ENCODE assay signal across 10 mouse cellular contexts in the genomic region with DNA sequence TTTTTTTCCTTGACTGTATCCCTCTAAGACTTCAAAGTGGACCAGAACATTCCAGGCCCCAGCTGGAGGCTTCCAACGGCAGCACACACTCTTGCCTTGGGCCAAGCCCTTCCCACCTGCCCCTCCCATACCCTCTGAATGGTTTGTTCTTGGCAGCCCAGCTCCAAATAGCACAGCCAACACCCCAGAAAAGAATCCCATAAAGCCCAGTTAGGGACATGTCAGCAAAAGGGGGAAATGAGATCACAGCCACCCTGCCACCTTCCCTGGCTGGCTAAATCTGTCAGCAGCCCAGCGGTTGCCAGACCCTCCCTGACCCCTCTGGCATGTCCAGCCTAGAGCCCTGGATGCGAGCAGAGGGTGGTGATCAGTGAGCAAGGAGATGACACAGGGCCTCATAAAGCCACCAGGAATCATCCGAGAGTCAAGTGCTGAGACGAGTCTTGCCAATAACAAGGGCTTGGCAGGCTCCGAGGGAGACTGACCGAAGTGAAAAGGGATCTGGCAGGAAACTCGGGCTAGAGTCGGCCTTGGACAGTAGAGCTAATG.
A peak's percentile ranks its signal among the peaks of the same experiment; 100 is the strongest.
DNase-seq lines count a peak whose midpoint lies in the region; ATAC-seq lines count a peak whose summit lies in the region.
"Had no signal": no experiment of that assay in that cellular context is flagged by ENCODE, and none has a peak within 500 bp of the region (broad histone marks: within the 10 kb centered on the region; RNA-seq: fewer than 3 reads in every experiment).

No protein-coding gene starts in this region.

- WGBS in hindbrain, embryonic 13.5 days = 73% methylated on average over 9 of the region's 9 CpGs

- H3K36me3 ChIP-seq in hindbrain, embryonic 13.5 days = no peaks in the 10 kb centered on the region
- H3K36me3 ChIP-seq: neural tube, embryonic 13.5 days had no signal

- 0 out of 2 replicates have a peak, but pooled peaks cover 4% of the 10 kb centered on the region for H3K4me1 ChIP-seq in hindbrain, embryonic 13.5 days (replicated peaks)
- H3K4me1 ChIP-seq: neural tube, embryonic 13.5 days had no signal

- no peak overlapping the region for H3K27ac ChIP-seq in hindbrain, embryonic 13.5 days
- H3K27ac ChIP-seq: kidney, postnatal 0 days; neural tube, embryonic 13.5 days had no signal

- ATAC-seq in hindbrain, embryonic 13.5 days (ENCODE audit: low FRiP score) = no peak

- no peak overlapping the region for H3K4me3 ChIP-seq in hindbrain, embryonic 13.5 days
- H3K4me3 ChIP-seq: neural tube, embryonic 13.5 days had no signal

- DNase-seq in urinary bladder, adult 2 months (ENCODE audit: low spot score) = peak; percentile 40
- no peak for DNase-seq in urinary bladder, postnatal 10 days (ENCODE audit: low spot score)
- DNase-seq in fibroblast of lung, adult 2 months (ENCODE audit: low read depth) = peak; percentile 64
- peak; percentile 13 to 66 for DNase-seq in kidney, postnatal 25 days
- peak; percentile 55 to 58 for DNase-seq in urinary bladder, postnatal 36 days (ENCODE audit: low spot score in 2 of 2)
- DNase-seq in right cerebral cortex, postnatal 10 days (ENCODE audit: low spot score in 2 of 2) = no peak
- DNase-seq in thymus, postnatal 10 days (ENCODE audit: low spot score in 2 of 2) = no peak

- no peak overlapping the region for H3K4me2 ChIP-seq in hindbrain, embryonic 13.5 days
- H3K4me2 ChIP-seq: neural tube, embryonic 13.5 days had no signal

- no peak overlapping the region for H3K9ac ChIP-seq in hindbrain, embryonic 13.5 days
- H3K9ac ChIP-seq: neural tube, embryonic 13.5 days had no signal

- no peaks in the 10 kb centered on the region for H3K9me3 ChIP-seq in hindbrain, embryonic 13.5 days
- H3K9me3 ChIP-seq: neural tube, embryonic 13.5 days had no signal

- H3K27me3 ChIP-seq in hindbrain, embryonic 13.5 days = 0 out of 2 replicates have a peak, but pooled peaks cover 9% of the 10 kb centered on the region

Comparison
In these comparisons a context has a peak if more than half of its experiments do, and no peak if none do; other contexts are left out.
1. DNase-seq: peak in urinary bladder, adult 2 months (single experiment), fibroblast of lung, adult 2 months (single experiment), kidney, postnatal 25 days (2 of 2) and urinary bladder, postnatal 36 days (2 of 2); none in urinary bladder, postnatal 10 days (single experiment), right cerebral cortex, postnatal 10 days (0 of 2) and thymus, postnatal 10 days (0 of 2).